Mouse (Mus musculus): ENCODE measurements around the gene Btnl1. TPM values are rescaled to one million over a fixed set of nuclear protein-coding genes. Genes with fewer than 3 reads are reported as not detected.

Btnl1 gene
- total and polyA plus RNA-seq, 2 experiments from 2014 or later, result not detected

- ATAC-seq (ENCODE audit: low FRiP score), result 0 out of 2 replicates have a peak, but pooled peaks have one; percentile 34
- WGBS, result 19% methylated on average over 6 of the region's 6 CpGs
- no peaks in the 10 kb centered on the region for H3K27me3 ChIP-seq (ENCODE audit: insufficient read depth, low read length)
- no peaks in the 10 kb centered on the region for H3K9me3 ChIP-seq (ENCODE audit: low read length)
- no peaks in the 10 kb centered on the region for H3K36me3 ChIP-seq (ENCODE audit: insufficient read depth, low read length)
- TF ChIP-seq CTCF (IDR thresholded peaks at IDR 0.05), result peak; percentile 96
- no peak overlapping the region for H3K9ac ChIP-seq (replicated peaks; ENCODE audit: low read length, poor library complexity, severe bottlenecking)
- H3K4me1 ChIP-seq (ENCODE audit: insufficient read depth, low read length), result no peaks in the 10 kb centered on the region
- peak; percentile 74 for DNase-seq (ENCODE audit: low spot score)
- H3K4me3 ChIP-seq (ENCODE audit: low read depth, low read length), result no peak overlapping the region
- H3K4me2 ChIP-seq (ENCODE audit: low read depth, low read length, poor library complexity, severe bottlenecking), result no peak overlapping the region
- H3K27ac ChIP-seq (ENCODE audit: low read depth, low read length), result no peak overlapping the region
These were observed 34.2 kb downstream of the Btnl1 start for GRCm38 (mm10) chr17:34411117-34411516.

DNA sequence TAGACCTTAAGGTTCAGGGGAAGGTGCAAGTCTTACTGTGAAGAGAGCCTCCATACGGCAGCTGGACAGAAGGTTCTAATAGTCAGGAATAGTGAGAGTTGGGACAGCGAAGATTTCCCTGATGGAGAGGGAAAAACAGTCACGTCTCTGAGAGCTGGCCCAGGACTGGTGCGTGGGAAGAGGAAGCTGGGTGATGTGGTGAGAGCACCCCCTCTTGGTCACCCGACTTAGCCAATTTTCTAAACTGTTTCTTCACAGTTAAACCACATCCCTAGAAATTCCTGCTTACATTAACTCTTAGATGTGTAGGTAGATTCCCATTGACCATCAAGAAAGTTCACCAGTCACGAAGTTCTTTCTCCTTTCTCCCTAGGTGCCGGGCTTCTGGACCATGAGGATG is 43.1 kb downstream of the Btnl1 start:
- no peak for DNase-seq (ENCODE audit: low spot score)
- no peaks in the 10 kb centered on the region for H3K36me3 ChIP-seq (ENCODE audit: insufficient read depth, low read length)
- H3K9me3 ChIP-seq (ENCODE audit: low read length), result no peaks in the 10 kb centered on the region
- TF ChIP-seq CTCF (IDR thresholded peaks at IDR 0.05), result no peak
- no peak overlapping the region for H3K27ac ChIP-seq (ENCODE audit: low read depth, low read length)
- H3K4me2 ChIP-seq (ENCODE audit: low read depth, low read length, poor library complexity, severe bottlenecking), result no peak overlapping the region
- H3K9ac ChIP-seq (replicated peaks; ENCODE audit: low read length, poor library complexity, severe bottlenecking), result no peak overlapping the region
- H3K4me1 ChIP-seq (ENCODE audit: insufficient read depth, low read length), result no peaks in the 10 kb centered on the region
- no peak for ATAC-seq (ENCODE audit: low FRiP score)
- no peak overlapping the region for H3K4me3 ChIP-seq (ENCODE audit: low read depth, low read length)
- 78% methylated on average over 7 of the region's 7 CpGs for WGBS
- H3K27me3 ChIP-seq (ENCODE audit: insufficient read depth, low read length), result no peaks in the 10 kb centered on the region

DNA sequence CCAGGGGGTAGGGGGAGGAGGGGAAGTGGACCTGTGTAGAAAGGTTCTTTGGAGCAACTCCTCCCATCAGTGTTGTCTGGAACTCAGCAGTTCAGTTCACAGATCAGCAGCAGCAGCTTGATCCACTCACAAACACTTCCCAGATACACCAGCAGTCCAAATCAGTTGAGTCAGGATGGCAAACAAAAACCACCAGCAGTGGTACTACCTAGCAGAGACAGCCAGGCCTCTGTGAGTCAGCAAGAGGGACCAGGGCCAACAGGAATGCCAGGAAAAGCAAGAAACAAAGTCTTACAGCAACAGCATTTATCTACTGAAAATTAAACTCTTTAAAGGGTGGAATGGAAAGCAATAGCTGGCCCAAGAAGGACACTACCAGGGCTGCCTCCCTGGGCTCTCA is 50.7 kb downstream of the Btnl1 start:
- ATAC-seq (ENCODE audit: low FRiP score), result no peak
- Histone ChIP-seq H3K9me3 (ENCODE audit: low read length) (no peaks in the 10 kb centered on the region), H3K27ac (ENCODE audit: low read depth, low read length) (no peak overlapping the region), H3K4me2 (ENCODE audit: low read depth, low read length, poor library complexity, severe bottlenecking) (no peak overlapping the region), H3K9ac (replicated peaks; ENCODE audit: low read length, poor library complexity, severe bottlenecking) (no peak overlapping the region), H3K4me1 (ENCODE audit: insufficient read depth, low read length) (no peaks in the 10 kb centered on the region), H3K4me3 (ENCODE audit: low read depth, low read length) (no peak overlapping the region), H3K27me3 (ENCODE audit: insufficient read depth, low read length) (no peaks in the 10 kb centered on the region), H3K36me3 (ENCODE audit: insufficient read depth, low read length) (no peaks in the 10 kb centered on the region)
- DNase-seq (ENCODE audit: low spot score), result no peak
- TF ChIP-seq CTCF (IDR thresholded peaks at IDR 0.05), result no peak

Other genes starting within 250 kb of the Btnl1 start
- gene H2-DMb2, start 233.8 kb upstream of the Btnl1 start, total RNA-seq (2014; rRNA removed), result 0.16 and 0.47 TPM in 2 replicates
- gene H2-DMb2, start 233.8 kb upstream of the Btnl1 start, polyA plus RNA-seq (2015; fragmentation: Nextera tagmentation; extraction: Ambion mirVana), result 1.4 and 1.6 TPM in 2 replicates
- gene H2-DMb1, start 224.1 kb upstream of the Btnl1 start, total RNA-seq (2014; rRNA removed), result 0.47 and 4.7 TPM in 2 replicates
- gene H2-DMb1, start 224.1 kb upstream of the Btnl1 start, polyA plus RNA-seq (2015; fragmentation: Nextera tagmentation; extraction: Ambion mirVana), result 1.6 and 2.3 TPM in 2 replicates
- gene Tap1, start 189.6 kb upstream of the Btnl1 start, total RNA-seq (2014; rRNA removed), result 7.1 and 16.5 TPM in 2 replicates
- 7.7 and 8.3 TPM in 2 replicates for gene Tap1, start 189.6 kb upstream of the Btnl1 start, polyA plus RNA-seq (2015; fragmentation: Nextera tagmentation; extraction: Ambion mirVana)
- 0.99 and 1.1 TPM in 2 replicates for gene Psmb9, start 189.4 kb upstream of the Btnl1 start, total RNA-seq (2014; rRNA removed)
- 2.0 and 3.3 TPM in 2 replicates for gene Psmb9, start 189.4 kb upstream of the Btnl1 start, polyA plus RNA-seq (2015; fragmentation: Nextera tagmentation; extraction: Ambion mirVana)
- gene Psmb8, start 179.4 kb upstream of the Btnl1 start, total RNA-seq (2014; rRNA removed), result 1.7 and 2.8 TPM in 2 replicates
- 4.2 and 5.3 TPM in 2 replicates for gene Psmb8, start 179.4 kb upstream of the Btnl1 start, polyA plus RNA-seq (2015; fragmentation: Nextera tagmentation; extraction: Ambion mirVana)
- 1.8 and 2.0 TPM in 2 replicates for gene Tap2, start 173.6 kb upstream of the Btnl1 start, total RNA-seq (2014; rRNA removed)
- gene Tap2, start 173.6 kb upstream of the Btnl1 start, polyA plus RNA-seq (2015; fragmentation: Nextera tagmentation; extraction: Ambion mirVana), result 2.9 and 4.2 TPM in 2 replicates
- 1.1 and 1.2 TPM in 2 replicates for gene H2-Ob, start 138.2 kb upstream of the Btnl1 start, total RNA-seq (2014; rRNA removed)
- gene H2-Ob, start 138.2 kb upstream of the Btnl1 start, polyA plus RNA-seq (2015; fragmentation: Nextera tagmentation; extraction: Ambion mirVana), result 0.31 and 0.55 TPM in 2 replicates
- gene H2-Ab1, start 119.4 kb upstream of the Btnl1 start, total RNA-seq (2014; rRNA removed), result 0.57 and 1.4 TPM in 2 replicates
- gene H2-Ab1, start 119.4 kb upstream of the Btnl1 start, polyA plus RNA-seq (2015; fragmentation: Nextera tagmentation; extraction: Ambion mirVana), result 1.5 and 2.7 TPM in 2 replicates
- gene H2-Aa, start 89.3 kb upstream of the Btnl1 start, total RNA-seq (2014; rRNA removed), result 0.66 TPM in 1 of 2 replicates, not detected in the other
- 0.29 and 0.81 TPM in 2 replicates for gene H2-Aa, start 89.3 kb upstream of the Btnl1 start, polyA plus RNA-seq (2015; fragmentation: Nextera tagmentation; extraction: Ambion mirVana)
- gene H2-Eb1, start 71.3 kb upstream of the Btnl1 start, total RNA-seq (2014; rRNA removed), result 0.88 and 1.7 TPM in 2 replicates
- 5.0 and 5.2 TPM in 2 replicates for gene H2-Eb1, start 71.3 kb upstream of the Btnl1 start, polyA plus RNA-seq (2015; fragmentation: Nextera tagmentation; extraction: Ambion mirVana)
- 0.22 and 0.33 TPM in 2 replicates for gene H2-Eb2, start 51.5 kb upstream of the Btnl1 start, total RNA-seq (2014; rRNA removed)
- gene H2-Eb2, start 51.5 kb upstream of the Btnl1 start, polyA plus RNA-seq (2015; fragmentation: Nextera tagmentation; extraction: Ambion mirVana), result 0.06 and 0.09 TPM in 2 replicates
- gene Btnl2, start 22.3 kb upstream of the Btnl1 start, total RNA-seq (2014; rRNA removed), result not detected in 2 replicates
- gene Btnl2, start 22.3 kb upstream of the Btnl1 start, polyA plus RNA-seq (2015; fragmentation: Nextera tagmentation; extraction: Ambion mirVana), result not detected in 2 replicates
- gene BC051142, start 21.7 kb downstream of the Btnl1 start, total RNA-seq (2014; rRNA removed), result 2.0 and 9.2 TPM in 2 replicates
- gene BC051142, start 21.7 kb downstream of the Btnl1 start, polyA plus RNA-seq (2015; fragmentation: Nextera tagmentation; extraction: Ambion mirVana), result 6.7 and 7.8 TPM in 2 replicates
- gene Btnl4, start 100.2 kb downstream of the Btnl1 start, total RNA-seq (2014; rRNA removed), result not detected in 2 replicates
- not detected in 2 replicates for gene Btnl4, start 100.2 kb downstream of the Btnl1 start, polyA plus RNA-seq (2015; fragmentation: Nextera tagmentation; extraction: Ambion mirVana)
- gene Btnl6, start 140.2 kb downstream of the Btnl1 start, total RNA-seq (2014; rRNA removed), result not detected in 2 replicates
- gene Btnl6, start 140.2 kb downstream of the Btnl1 start, polyA plus RNA-seq (2015; fragmentation: Nextera tagmentation; extraction: Ambion mirVana), result not detected in 2 replicates
- gene Notch4, start 187.1 kb downstream of the Btnl1 start, total RNA-seq (2014; rRNA removed), result 8.8 and 44.3 TPM in 2 replicates
- gene Notch4, start 187.1 kb downstream of the Btnl1 start, polyA plus RNA-seq (2015; fragmentation: Nextera tagmentation; extraction: Ambion mirVana), result 3.8 and 6.1 TPM in 2 replicates
- gene Gpsm3, start 212.7 kb downstream of the Btnl1 start, total RNA-seq (2014; rRNA removed), result 1.2 and 4.4 TPM in 2 replicates
- gene Gpsm3, start 212.7 kb downstream of the Btnl1 start, polyA plus RNA-seq (2015; fragmentation: Nextera tagmentation; extraction: Ambion mirVana), result 5.5 and 6.9 TPM in 2 replicates
- 84.8 and 95.6 TPM in 2 replicates for gene Pbx2, start 214.1 kb downstream of the Btnl1 start, total RNA-seq (2014; rRNA removed)
- gene Pbx2, start 214.1 kb downstream of the Btnl1 start, polyA plus RNA-seq (2015; fragmentation: Nextera tagmentation; extraction: Ambion mirVana), result 9.5 and 9.6 TPM in 2 replicates
- 1.7 and 2.1 TPM in 2 replicates for gene Ager, start 220.7 kb downstream of the Btnl1 start, total RNA-seq (2014; rRNA removed)
- 1.6 and 2.0 TPM in 2 replicates for gene Ager, start 220.7 kb downstream of the Btnl1 start, polyA plus RNA-seq (2015; fragmentation: Nextera tagmentation; extraction: Ambion mirVana)
- 57.6 and 59.0 TPM in 2 replicates for gene Rnf5, start 226.6 kb downstream of the Btnl1 start, total RNA-seq (2014; rRNA removed)
- gene Rnf5, start 226.6 kb downstream of the Btnl1 start, polyA plus RNA-seq (2015; fragmentation: Nextera tagmentation; extraction: Ambion mirVana), result 236 and 242 TPM in 2 replicates
- 265 and 383 TPM in 2 replicates for gene Agpat1, start 227.1 kb downstream of the Btnl1 start, total RNA-seq (2014; rRNA removed)
- gene Agpat1, start 227.1 kb downstream of the Btnl1 start, polyA plus RNA-seq (2015; fragmentation: Nextera tagmentation; extraction: Ambion mirVana), result 103 and 106 TPM in 2 replicates
- 3.2 and 6.0 TPM in 2 replicates for gene Egfl8, start 238.8 kb downstream of the Btnl1 start, total RNA-seq (2014; rRNA removed)
- 4.9 and 5.0 TPM in 2 replicates for gene Egfl8, start 238.8 kb downstream of the Btnl1 start, polyA plus RNA-seq (2015; fragmentation: Nextera tagmentation; extraction: Ambion mirVana)

All from midbrain, postnatal 0 days (tissue).